Mouse (Mus musculus) myocyte (in vitro differentiated cells): Measurements from ENCODE around the gene Olfr1371. TPM values are rescaled to one million over a fixed set of nuclear protein-coding genes. Genes with fewer than 3 reads are reported as not detected.

Experiments
- H3K27me3 ChIP-seq: one replicate; pipeline ENCODE4 v1.6.1; 2011; ENCODE audit not compliant: control insufficient read depth, insufficient read depth, insufficient read length
- H3K36me3 ChIP-seq: one replicate; pipeline ENCODE4 v1.6.1; 2011; ENCODE audit not compliant: control insufficient read depth, insufficient read depth
- H3K4me2 ChIP-seq: one replicate; pipeline ENCODE4 v1.6.1; 2011; ENCODE audit warnings: low read depth, control low read depth
- H3K4me3 ChIP-seq: one replicate; pipeline ENCODE4 v1.5.1; 2011; ENCODE audit warnings: mild to moderate bottlenecking, control low read depth, moderate library complexity
- H3K79me2 ChIP-seq: one replicate; pipeline ENCODE4 v1.6.1; 2011; ENCODE audit not compliant: control insufficient read depth, insufficient read depth
- H3ac ChIP-seq: one replicate; pipeline ENCODE4 v1.6.1; 2011; ENCODE audit not compliant: control insufficient read depth, insufficient read length
- CEBPB ChIP-seq: IDR thresholded peaks from 2 replicates; pipeline ENCODE4 v1.6.1; 2011; ENCODE audit warnings: mild to moderate bottlenecking, moderate library complexity; ENCODE audit not compliant: poor library complexity, insufficient read depth, severe bottlenecking
- E2F4 ChIP-seq: IDR thresholded peaks from one replicate; pipeline ENCODE4 v1.6.1; 2011; ENCODE audit warnings: mild to moderate bottlenecking, control low read depth, moderate library complexity; ENCODE audit not compliant: insufficient read depth
- MAX ChIP-seq: IDR thresholded peaks from one replicate; pipeline ENCODE4 v1.6.1; 2011; ENCODE audit warnings: low read depth, mild to moderate bottlenecking, control low read depth
- MYOD1 ChIP-seq, 3 experiments: IDR thresholded peaks; one replicate each; pipeline ENCODE4 v1.6.1; 2011; ENCODE audit warnings: control low read depth in 2 of 3, low read depth in 2 of 3, mild to moderate bottlenecking in 2 of 3, moderate library complexity in 1 of 3; ENCODE audit not compliant: insufficient read length in 2 of 3, control insufficient read depth in 1 of 3
- MYOG ChIP-seq, 3 experiments: IDR thresholded peaks; one replicate each; pipeline ENCODE4 v1.6.1; 2011; ENCODE audit warnings: control low read depth in 2 of 3, low read depth in 2 of 3, mild to moderate bottlenecking in 2 of 3; ENCODE audit not compliant: insufficient read length in 2 of 3, control insufficient read depth in 1 of 3, insufficient read depth in 1 of 3
- POLR2A ChIP-seq: IDR thresholded peaks from one replicate; pipeline ENCODE4 v1.6.1; 2011; ENCODE audit warnings: low read depth, mild to moderate bottlenecking, control low read depth, moderate library complexity; ENCODE audit not compliant: insufficient read length
- POLR2AphosphoS2 ChIP-seq: IDR thresholded peaks from one replicate; pipeline ENCODE4 v1.6.1; 2011; ENCODE audit warnings: low read depth, control low read depth; ENCODE audit not compliant: insufficient read length
- REST ChIP-seq: IDR thresholded peaks from one replicate; pipeline ENCODE4 v1.6.1; 2011; ENCODE audit warnings: mild to moderate bottlenecking, control low read depth, moderate library complexity; ENCODE audit not compliant: insufficient read depth, insufficient read length
- SRF ChIP-seq: IDR thresholded peaks from one replicate; pipeline ENCODE4 v1.6.1; 2011; ENCODE audit warnings: low read depth; ENCODE audit not compliant: control insufficient read depth, insufficient read length
- TCF12 ChIP-seq: IDR thresholded peaks from one replicate; pipeline ENCODE4 v1.6.1; 2011; ENCODE audit warnings: mild to moderate bottlenecking, control low read depth; ENCODE audit not compliant: poor library complexity, insufficient read depth, severe bottlenecking
- TCF3 ChIP-seq: IDR thresholded peaks from one replicate; pipeline ENCODE4 v1.6.1; 2011; ENCODE audit warnings: low read depth, control low read depth; ENCODE audit not compliant: insufficient read length
- USF1 ChIP-seq: IDR thresholded peaks from one replicate; pipeline ENCODE4 v1.6.1; 2011; ENCODE audit warnings: low read depth, mild to moderate bottlenecking, control low read depth, moderate library complexity
- polyA plus RNA-seq: library from polyadenylated mRNA; unstranded; fragments of >200 nt; fragmentation: generic; extraction: Trizol; gene quantifications from one replicate; pipeline ENCODE4 v1.2.1, GENCODE M21; 2012; ENCODE audit warnings: missing spikeins

The Olfr1371 gene
- polyA plus RNA-seq, 1 experiment: not detected

GRCm38 (mm10) chr11:52233043-52233653, 19.4 kb upstream of the Olfr1371 start:
- TF ChIP-seq MYOD1 (IDR thresholded peaks at IDR 0.05; ENCODE audit: control insufficient read depth in 1 of 3, insufficient read length in 2 of 3, low read depth in 2 of 3) (no peak), TCF12 (no peak), SRF (no peak), USF1 (no peak), POLR2AphosphoS2 (no peak), E2F4 (no peak), TCF3 (no peak), CEBPB (no peak), POLR2A (no peak), MAX (no peak), MYOG (IDR thresholded peaks at IDR 0.05; ENCODE audit: control insufficient read depth in 1 of 3, insufficient read depth in 1 of 3, insufficient read length in 2 of 3, low read depth in 2 of 3) (no peak), REST (no peak)

GRCm38 (mm10) chr11:52231606-52232541, 18.1 kb upstream of the Olfr1371 start, which contains the start of gene Skp1a:
Gene Skp1a, plus strand, starts transcription at chr11:52231995.
- no peak for TF ChIP-seq MYOD1 (IDR thresholded peaks at IDR 0.05; ENCODE audit: control insufficient read depth in 1 of 3, insufficient read length in 2 of 3, low read depth in 2 of 3)
- peak; percentile 54 for TF ChIP-seq SRF
- peak; percentile 97 for TF ChIP-seq POLR2A
- TF ChIP-seq USF1: no peak
- peak; percentile 3 for TF ChIP-seq E2F4
- TF ChIP-seq MYOG (IDR thresholded peaks at IDR 0.05; ENCODE audit: control insufficient read depth in 1 of 3, insufficient read depth in 1 of 3, insufficient read length in 2 of 3, low read depth in 2 of 3): peak in 1 of 3 experiments; percentile 2
- TF ChIP-seq TCF3: no peak
- no peak for TF ChIP-seq TCF12
- TF ChIP-seq MAX: peak; percentile 89
- peak; percentile 1 for TF ChIP-seq REST
- no peak for TF ChIP-seq CEBPB
- peak; percentile 94 for TF ChIP-seq POLR2AphosphoS2
- peaks cover 50% of the 10 kb centered on the region for H3K79me2 ChIP-seq
- H3K4me3 ChIP-seq: peak within 1 kb of the TSS; percentile 82
- peak within 1 kb of the TSS; percentile 87 for H3ac ChIP-seq
- peak within 1 kb of the TSS; percentile 90 for H3K4me2 ChIP-seq
- no peaks in the 10 kb centered on the region for H3K27me3 ChIP-seq
- peaks cover 3% of the 10 kb centered on the region for H3K36me3 ChIP-seq

More at GRCm38 (mm10) chr11:52233043-52233653, 19.4 kb upstream of the Olfr1371 start:
- Histone ChIP-seq H3ac (no peak overlapping the region), H3K36me3 (peaks cover 10% of the 10 kb centered on the region), H3K27me3 (no peaks in the 10 kb centered on the region), H3K4me2 (peak overlapping the region; percentile 90), H3K79me2 (peaks cover 62% of the 10 kb centered on the region), H3K4me3 (peak overlapping the region; percentile 82)

- peaks cover 38% of the 10 kb centered on the region for H3K79me2 ChIP-seq
- H3ac ChIP-seq: no peak overlapping the region
- TF ChIP-seq REST (no peak), MYOD1 (IDR thresholded peaks at IDR 0.05; ENCODE audit: control insufficient read depth in 1 of 3, insufficient read length in 2 of 3, low read depth in 2 of 3) (no peak), POLR2AphosphoS2 (no peak), POLR2A (no peak), E2F4 (no peak), USF1 (no peak), TCF3 (no peak), TCF12 (no peak)
- H3K36me3 ChIP-seq: no peaks in the 10 kb centered on the region
- peak overlapping the region; percentile 57 for H3K4me2 ChIP-seq
- H3K4me3 ChIP-seq: peak overlapping the region; percentile 82
- H3K27me3 ChIP-seq: no peaks in the 10 kb centered on the region
Observed at GRCm38 (mm10) chr11:52230694-52231093, 16.9 kb upstream of the Olfr1371 start.

- Histone ChIP-seq H3K36me3 (no peaks in the 10 kb centered on the region), H3K4me3 (no peak overlapping the region), H3K4me2 (peak overlapping the region; percentile 70), H3K79me2 (peaks cover 20% of the 10 kb centered on the region), H3K27me3 (no peaks in the 10 kb centered on the region), H3ac (no peak overlapping the region)
- no peak for TF ChIP-seq E2F4
- peak in 2 of 3 experiments; percentile 39 to 52 for TF ChIP-seq MYOG (IDR thresholded peaks at IDR 0.05; ENCODE audit: control insufficient read depth in 1 of 3, insufficient read depth in 1 of 3, insufficient read length in 2 of 3, low read depth in 2 of 3)
- peak; percentile 27 to 73 (median 57) for TF ChIP-seq MYOD1 (IDR thresholded peaks at IDR 0.05; ENCODE audit: control insufficient read depth in 1 of 3, insufficient read length in 2 of 3, low read depth in 2 of 3)
- no peak for TF ChIP-seq TCF12
Observed at GRCm38 (mm10) chr11:52228722-52229448, 15.1 kb upstream of the Olfr1371 start.
